Mouse (Mus musculus) G1E (cell line): ENCODE measurements at regions not wholly inside any gene's neighbourhood (a gene's known extent, or its start where the extent isn't known, plus 50 kb on each side); places are given as distances from the start of the nearest gene placed in this dataset.

ENCODE experiments used
- CTCF ChIP-seq: IDR thresholded peaks from 2 replicates; pipeline ENCODE4 v1.5.1; 2012; ENCODE audit warnings: low read depth, low read length, inconsistent platforms, mixed read lengths
- GATA1 ChIP-seq: IDR thresholded peaks from 2 replicates; pipeline ENCODE4 v1.6.1; 2012; ENCODE audit warnings: borderline replicate concordance, low read length, inconsistent platforms, mixed read lengths
- GATA2 ChIP-seq: IDR thresholded peaks from 2 replicates; pipeline ENCODE4 v1.6.1; 2012; ENCODE audit warnings: low read depth, low read length, inconsistent platforms, borderline replicate concordance
- POLR2AphosphoS5 ChIP-seq: IDR thresholded peaks from 2 replicates; pipeline ENCODE4 v1.6.1; 2012; ENCODE audit warnings: low read depth, low read length, inconsistent platforms; ENCODE audit not compliant: insufficient replicate concordance
- TAL1 ChIP-seq: conservative IDR thresholded peaks from 2 replicates; pipeline ENCODE4 v1.6.1; 2012; ENCODE audit warnings: low read depth, low read length, inconsistent platforms, mixed read lengths

DNA sequence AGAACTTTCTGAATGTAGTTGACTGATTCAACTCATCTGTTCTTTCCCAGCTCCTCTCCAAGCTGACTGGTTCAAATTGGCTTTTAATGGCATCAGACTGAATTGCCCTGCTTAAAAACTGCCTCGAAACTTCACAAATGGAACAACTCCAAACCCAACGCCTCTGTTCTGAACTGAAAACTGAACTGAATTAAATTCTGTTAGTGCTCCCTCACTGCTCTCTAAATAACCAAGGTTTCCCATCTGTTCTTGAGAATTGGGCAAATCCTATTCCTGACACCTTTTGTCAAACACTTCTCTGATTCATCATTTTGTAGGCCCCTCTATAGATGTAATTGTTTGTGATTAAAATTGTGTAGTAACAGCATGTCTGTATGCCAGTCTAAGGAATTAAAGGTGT lies 932.2 kb upstream of the B3galt2 start:
- no peak for TF ChIP-seq CTCF
- no peak for TF ChIP-seq GATA2
- no peak for TF ChIP-seq POLR2AphosphoS5
- TF ChIP-seq GATA1: no peak
- no peak for TF ChIP-seq TAL1
